Mouse (Mus musculus) induced T-regulatory cell, adult 2 months (primary cell): ENCODE measurements at regions not wholly inside any gene's neighbourhood (a gene's known extent, or its start where the extent isn't known, plus 50 kb on each side); places are given as distances from the start of the nearest gene placed in this dataset.
"Not testable (repeated sequence)": the region's sequence is repeated elsewhere in the genome, so short reads cannot be mapped to it uniquely, and the experiment has no call there.

ENCODE experiments used
- DNase-seq: peaks from one replicate; pipeline ENCODE4 v3.0.0-alpha.2; 2012; ENCODE audit warnings: low read depth

DNA sequence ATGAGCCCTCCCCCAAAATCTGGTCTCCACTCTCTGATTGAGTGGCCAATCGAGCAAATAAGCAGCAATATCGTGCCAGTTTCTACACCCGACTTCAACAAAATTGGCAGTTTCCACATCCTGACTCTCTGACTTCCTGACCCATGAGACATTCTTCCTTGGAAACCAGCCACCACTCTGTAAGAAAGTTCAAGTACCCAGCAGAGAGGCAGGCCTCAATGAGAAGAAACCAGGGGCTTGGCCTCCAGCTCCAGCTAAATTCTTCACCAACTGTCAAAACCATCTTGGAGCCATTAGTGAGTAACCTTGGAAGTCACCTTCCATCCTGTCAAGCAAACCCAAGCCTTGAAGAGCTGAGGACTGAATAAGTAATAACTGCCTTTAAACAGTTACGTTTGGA lies 162.7 kb upstream of the Intu start:
- DNase-seq, result no peak

DNA sequence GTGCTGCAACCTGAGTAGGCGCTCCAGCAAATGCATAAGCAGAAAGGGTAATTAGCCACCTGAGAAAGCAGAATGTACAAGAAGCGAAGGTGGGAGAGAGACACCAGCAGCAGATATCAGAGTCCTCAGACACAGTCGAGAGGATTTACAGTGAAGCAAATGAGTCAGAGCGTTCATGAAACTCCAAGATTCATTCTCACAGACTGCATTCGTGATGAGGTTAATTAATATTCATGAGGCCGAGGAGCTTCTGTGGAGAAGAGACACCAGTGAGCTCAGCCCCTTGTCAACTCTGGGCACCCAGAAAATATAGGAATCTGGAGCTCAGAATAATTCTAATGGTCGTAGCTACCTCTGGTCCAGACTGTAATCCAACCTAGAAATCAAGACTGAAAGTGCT lies 159.7 kb upstream of the Intu start:
- no peak for DNase-seq

DNA sequence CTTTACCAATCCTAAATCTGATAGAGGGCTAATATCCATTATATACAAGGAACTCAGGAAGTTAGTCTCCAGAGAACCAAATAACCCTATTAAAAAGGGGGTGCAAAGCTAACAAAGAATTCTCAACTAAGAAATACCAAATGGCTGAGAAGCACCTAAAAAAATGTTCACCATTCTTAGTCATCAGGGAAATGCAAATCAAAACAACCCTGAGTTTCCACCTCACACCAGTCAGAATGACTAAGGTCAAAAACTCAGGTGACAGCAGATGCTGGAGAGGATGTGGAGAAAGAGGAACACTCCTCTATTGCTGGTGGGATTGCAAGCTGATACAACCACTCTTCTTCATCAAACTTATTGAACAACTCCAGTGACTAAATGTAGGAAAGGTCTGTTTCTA lies 154.9 kb upstream of the Intu start:
- DNase-seq, result not testable (repeated sequence)

DNA sequence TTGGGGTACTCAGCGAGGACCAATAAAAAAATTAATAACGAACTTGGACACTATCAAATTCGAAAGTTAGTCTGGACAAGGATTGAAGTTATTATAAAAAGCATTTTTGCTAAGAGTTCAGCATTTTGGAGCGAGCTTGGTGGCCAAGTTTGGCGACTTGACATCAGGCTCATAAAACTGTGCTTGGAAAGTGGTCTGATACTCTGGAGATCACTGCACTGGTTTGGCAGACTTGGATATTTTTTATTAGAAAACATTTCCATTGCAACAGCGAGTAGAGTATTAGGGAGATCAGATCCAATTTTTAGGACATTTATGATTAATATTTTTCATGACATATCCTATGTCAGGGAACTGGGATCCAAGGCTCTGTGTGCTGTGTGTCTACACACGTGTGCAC lies 153.7 kb upstream of the Intu start:
- no peak for DNase-seq

DNA sequence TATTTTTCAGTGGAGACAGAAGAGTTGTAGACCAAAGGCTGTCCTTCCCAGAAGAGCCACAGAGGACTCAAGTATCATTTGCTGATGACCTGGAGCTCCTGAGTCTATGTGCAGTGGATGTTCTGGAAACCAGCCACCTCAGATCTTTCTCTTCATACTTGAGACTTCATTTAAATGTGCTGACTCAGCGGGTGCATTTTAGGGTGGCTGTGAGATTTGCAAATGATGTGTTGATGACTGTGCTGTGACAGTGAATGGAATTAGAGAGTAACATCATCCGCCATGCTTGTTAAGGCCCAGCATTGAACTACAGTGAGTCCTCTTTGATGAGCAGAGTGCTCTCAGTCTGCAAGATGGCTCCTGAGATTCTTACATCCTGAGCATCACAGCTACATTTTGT lies 152.0 kb upstream of the Intu start:
- no peak for DNase-seq

DNA sequence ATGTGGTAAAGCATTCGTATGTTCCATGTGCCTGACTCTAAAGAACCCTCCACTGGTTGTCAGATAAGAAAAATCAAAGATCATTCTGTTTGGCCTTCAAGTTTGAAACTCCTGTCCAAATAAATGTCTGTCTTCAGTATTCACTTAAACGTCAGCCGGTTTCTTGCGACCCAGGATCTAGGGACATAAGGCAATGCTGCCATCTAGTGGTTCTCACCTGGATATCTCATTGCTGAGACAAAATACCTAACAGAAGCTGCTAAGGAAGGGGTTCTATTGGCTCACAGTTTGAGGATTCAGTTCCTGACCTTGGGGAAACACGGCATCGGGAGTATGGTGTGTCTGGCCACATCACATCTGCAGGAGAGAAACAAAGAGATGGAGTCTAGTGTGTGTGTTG lies 139.5 kb upstream of the Intu start:
- DNase-seq, result peak; percentile 59

DNA sequence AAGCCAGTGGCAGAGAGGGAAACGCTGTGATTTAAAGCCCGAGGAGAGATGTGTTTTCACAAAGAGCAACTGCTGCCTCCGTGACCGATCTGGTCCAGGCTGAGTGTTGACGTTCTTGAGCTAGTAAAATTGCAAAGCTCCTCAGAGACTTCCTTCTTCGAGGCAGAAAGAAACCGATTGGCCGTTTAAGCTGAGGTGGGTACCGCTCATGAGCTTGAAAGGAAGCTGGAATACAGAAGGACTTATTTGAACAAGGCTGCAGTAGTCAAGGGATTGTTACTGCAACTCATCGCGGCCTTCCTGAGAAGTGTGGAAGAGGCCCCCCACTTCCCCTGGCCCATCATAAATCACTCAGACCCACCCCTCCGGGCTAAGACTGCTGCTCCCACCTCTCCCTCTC lies 132.9 kb upstream of the Intu start:
- DNase-seq, result no peak

DNA sequence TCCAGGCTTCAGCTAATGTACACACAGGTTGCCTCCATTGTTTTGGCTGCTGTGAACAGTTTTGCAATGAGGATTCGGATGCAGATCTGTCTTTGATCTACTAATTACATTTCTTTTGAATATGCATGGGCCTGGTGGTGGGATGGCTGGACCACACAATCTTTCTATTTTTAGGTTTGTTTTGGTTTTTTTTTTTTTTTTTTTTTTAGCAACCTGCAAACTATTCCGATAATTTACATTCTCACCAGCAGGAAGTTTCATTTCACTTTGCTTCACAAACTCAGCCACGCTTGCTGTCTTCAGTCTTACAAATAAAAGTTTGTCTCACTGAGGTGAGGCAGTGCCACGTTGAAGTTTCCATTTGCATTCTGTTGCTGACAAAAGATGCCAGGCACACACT lies 127.7 kb upstream of the Intu start:
- no peak for DNase-seq

DNA sequence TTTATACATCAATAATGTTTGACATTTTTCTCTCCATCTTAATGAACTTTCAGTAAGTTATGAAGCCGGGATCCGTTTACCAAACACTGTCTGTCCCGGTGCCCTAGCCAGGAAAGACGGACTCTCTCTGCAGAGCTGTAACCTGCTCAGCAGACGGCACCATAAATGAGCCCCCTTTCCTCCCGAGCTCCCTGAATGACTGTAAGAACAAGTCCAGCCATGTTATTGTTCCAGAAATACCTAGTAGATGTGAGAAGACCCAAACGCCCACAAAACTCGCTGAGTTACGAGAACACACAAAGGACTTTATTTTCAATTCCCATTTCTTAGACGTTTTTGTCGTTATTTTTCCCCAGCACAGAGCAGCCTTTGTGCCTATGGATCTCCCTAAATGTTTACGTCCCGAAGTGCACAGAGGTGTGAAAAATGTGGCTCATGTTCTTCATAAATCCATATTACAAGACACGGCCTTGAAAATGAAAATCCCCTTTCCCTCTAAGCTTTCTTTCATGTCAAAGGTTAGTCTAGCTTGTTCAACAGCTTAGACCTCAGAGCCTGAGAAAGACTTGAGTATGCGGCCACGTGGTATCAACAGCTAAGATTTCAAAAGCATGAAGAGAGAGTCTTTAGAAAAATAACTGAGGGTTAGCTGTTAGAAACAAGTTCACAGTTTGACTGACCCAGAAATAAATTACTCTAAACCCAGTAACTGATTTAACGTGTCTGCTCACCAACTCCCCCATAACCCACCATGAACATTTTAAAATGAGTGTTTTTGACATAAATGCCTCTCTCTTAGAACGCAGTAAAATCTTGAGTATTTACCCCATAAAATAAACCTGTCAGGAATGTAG lies 125.8 kb upstream of the Intu start:
- DNase-seq, result no peak

DNA sequence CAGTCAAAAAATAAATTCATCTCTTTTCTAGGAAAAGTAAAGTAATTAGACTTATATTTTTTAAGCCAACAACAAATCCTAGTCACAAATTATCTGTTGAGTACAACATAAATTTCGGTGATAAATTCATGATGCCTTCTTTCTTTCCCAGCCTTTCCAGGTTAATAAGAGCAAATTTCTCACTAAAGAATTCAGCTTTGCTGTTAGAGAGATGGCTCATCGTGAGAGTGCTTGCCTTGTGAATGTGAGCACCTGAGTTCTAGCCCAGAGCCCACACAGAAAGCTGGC lies 125.2 kb upstream of the Intu start:
- DNase-seq, result no peak

DNA sequence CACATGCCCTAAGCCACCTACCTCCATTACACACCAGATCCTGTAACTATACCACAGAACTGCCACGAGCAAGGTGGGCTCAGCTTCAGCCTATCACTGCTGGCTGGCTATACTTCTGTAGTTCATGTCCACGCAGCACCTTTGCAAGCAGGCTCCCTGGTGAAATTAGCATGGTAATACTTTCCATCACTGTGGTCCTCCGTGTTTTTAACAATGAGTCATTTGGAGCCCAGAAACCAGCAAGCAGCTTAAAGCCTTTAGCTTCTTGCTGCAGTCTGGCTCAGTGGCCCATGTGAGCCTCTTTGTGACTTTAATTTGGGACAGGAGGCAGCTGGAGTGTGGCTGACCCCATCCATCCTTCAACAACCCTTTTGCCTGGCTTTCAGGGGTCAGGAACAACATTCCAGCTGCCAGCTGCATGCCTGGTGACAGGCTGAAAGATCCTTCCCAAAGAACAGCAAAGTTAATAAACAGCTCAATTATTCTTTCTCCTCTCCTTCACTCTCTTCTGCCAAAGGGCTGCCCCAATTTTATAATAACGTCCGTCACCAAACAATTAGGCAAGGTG lies 122.1 kb upstream of the Intu start:
- no peak for DNase-seq

DNA sequence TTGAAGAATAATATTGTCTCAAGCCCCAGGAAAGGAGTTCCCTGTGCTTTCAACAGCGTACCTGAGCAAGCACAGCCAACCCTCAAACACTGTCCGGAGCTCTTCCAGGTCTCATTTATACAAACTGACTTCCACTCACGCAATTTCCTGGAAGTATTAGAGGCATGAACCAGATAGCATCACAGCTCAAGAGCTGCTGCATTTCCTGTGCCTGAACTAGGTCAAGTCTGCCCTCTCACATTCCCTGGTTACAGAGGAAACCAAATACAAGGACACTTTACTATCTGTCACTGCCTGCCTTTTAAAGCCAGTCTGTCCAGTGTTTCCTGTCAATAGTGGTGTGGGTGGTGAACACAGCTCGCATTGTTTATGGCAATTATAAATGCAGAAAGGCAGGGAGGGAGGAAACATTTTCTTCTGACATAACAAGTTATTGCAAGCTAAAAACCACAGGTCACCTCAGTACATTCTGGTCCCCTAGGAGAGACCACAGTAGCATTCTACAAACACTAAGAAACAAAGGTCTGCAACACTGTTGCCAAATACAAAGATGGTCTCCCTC lies 120.3 kb upstream of the Intu start:
- no peak for DNase-seq

DNA sequence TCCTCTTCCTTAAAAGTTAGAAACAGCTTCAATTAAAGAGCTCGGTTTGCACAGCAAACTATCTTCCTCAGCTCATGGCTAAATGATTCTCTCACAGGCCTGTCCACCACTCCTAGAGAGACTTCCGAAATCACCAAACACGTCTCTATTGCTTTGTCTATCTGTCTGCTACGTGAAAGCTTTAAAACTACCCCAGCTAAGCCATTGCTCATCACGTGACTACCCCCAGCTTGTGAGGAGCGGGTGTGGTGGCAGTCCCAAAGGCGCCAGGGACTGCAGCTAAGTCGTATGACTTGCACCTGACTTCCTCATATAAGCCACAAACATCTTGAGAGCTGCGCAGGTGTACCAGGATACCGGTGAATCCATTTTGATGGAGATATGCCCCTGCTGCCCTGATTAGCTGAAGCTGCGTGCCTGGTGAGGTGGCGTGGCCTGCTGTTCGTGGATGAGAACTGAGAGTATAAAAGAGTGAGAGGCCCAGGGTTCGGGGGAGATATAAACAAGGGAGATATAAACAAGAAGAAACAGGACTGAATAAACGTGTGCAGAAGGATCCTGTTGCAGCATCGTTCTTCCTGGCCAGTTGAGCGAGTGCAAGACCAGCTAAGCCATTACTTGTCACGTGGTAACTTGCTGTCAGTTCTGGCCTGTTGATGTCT lies 105.8 kb upstream of the Intu start:
- DNase-seq, result not testable (repeated sequence)

DNA sequence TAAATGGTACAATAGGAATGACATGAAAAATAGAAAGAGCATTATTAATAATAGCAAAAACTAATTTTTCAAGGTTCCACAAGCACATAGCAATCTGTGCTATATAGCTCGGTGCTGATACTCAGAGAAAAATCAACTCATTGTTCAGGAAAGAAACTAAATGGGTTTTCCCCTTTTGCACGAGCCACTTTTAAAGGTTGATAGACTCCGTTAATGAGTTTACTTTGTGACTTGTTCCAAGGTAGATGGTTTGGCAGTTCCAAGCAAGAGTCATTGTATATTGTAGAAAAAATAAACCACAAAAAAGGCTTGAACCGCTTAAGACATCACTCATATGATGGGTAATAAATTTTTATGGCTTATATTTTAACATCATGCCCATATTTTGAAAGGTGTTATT lies 105.0 kb upstream of the Intu start:
- no peak for DNase-seq

DNA sequence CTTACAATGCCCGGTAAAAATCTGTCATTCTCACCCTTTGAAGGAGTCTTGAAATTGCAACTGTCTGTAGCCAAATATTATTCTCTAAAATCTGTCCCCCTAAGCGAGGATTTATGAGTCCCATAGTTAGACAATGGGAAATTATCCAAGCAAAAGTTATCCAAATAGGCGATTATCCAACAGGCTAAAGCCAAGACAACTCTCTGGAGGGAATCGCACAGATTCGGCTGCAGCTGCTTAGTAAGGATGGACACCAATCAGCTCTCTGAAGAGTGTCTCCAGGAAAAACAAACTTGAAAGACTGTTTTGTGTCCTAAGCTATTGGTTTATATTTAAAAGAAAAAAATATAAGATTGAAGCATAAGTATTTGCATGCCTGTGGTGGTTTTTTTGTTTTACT lies 103.1 kb upstream of the Intu start:
- no peak for DNase-seq

DNA sequence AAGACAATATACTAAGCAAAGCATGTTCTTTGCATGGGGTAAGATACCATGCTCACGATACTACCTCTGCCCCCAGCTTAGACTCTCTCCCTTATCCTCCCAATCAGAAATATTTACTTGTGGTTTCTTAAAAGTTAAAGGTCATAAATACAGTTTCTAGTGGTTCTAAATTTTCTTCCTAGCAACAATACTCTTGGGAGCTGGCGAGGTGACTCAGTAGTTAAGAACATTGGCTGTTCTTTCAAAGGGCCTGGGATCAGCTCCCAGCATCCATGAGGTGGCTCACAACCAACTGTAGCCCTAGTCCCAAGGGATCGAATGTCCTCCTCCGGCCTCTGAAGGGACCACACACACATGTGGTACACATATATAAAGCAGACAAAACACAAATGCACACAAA lies 92.8 kb upstream of the Intu start:
- no peak for DNase-seq

DNA sequence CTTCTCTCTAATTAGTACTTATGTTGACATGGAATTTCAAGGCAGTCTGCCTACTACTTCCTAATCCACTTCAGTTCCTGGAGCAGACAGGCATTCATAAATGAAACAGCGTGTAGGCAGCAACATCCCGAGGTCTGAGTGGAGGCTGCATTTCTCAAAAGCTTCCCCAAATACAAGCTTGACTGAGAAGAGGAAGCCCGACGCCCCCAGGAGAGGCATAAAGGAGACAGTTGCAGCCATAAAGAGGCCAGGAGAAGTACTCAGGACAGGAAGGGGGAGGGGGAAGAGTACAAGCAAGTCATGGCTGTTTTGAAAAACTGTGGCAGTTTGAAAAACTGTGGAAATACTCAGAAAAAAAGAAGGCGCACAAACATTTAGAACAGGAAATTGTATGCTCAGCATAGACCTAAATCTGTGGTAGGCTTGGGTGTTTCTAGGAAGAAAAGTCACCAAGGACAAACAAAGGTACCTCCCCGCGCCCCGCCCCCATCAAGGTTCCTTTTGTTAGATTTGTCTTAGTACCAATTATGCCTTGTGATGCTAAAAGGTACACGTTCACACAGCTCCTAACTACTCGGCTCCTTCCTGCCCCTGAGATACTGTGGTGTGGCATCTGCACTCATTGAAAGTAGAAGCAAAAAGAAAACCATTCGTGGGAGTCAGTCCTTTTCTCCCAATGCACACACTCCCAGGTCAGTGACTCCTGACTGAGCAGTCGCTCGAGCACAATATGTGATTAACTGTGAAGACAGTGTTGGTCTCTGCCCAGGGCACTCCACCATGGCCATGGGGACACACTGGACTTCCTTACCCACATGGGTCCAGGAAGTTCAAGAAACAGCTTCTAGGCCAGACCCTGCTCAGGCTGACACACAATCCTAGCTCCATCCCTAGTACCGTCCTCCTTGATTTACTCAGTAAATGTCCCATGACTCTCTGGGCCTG lies 89.7 kb upstream of the Intu start:
- no peak for DNase-seq

DNA sequence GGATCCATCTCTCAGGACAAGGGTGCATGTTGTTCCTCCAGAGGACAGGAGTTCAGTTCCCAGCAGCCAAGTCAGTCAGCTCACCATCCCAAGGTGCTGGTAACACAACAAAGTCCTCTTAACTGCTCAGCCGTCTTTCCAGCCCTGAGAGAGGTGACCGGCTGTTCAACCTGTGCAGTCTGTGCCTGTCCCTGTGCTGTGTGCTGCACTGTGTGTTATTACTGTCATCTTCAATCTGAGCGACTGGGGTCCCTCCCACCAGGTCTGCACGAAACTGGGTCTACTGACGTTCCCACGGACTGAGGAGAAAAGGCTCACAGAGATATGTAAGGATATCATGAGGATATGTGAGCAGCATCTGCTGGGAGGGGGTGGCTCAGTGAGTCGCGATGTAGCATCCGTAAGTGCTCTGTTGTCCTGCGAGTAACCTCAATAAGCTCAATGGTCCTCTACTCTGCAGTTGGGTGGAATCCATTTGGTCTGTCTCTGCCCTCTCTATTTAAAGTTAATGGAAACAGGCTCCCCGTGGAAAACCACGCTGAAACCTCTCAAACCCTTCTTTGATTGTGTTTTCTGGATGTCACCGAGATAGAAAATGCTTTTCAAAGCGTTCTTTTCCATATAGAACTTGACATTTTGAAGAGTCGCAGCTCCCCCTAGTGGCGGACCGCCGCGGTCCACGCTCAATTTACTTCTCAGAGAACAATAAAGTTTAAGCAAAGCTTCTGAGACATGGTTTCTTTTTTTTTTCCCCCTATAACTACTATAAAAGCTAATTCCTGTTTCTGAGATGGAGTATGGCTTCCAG lies 87.1 kb upstream of the Intu start:
- peak; percentile 42 for DNase-seq

DNA sequence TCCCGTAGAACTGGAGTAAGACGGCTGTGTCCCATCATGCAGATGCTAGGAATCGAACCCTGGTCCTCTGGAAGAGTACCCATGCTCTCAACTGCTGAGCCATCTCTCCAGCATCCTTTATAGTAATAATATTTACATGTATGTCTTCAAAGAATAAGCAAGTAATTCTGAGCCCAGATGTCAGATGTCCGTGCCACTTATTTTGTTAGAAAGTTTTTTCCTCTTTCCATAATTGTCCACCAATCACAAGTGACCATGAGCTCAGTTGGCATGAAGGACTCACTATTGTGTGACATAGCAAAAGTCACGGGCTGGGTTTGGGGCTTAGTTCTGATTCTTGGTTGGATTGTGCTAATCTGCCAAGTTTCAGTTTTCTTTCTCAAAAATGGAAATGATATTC lies 78.1 kb upstream of the Intu start:
- DNase-seq, result no peak

DNA sequence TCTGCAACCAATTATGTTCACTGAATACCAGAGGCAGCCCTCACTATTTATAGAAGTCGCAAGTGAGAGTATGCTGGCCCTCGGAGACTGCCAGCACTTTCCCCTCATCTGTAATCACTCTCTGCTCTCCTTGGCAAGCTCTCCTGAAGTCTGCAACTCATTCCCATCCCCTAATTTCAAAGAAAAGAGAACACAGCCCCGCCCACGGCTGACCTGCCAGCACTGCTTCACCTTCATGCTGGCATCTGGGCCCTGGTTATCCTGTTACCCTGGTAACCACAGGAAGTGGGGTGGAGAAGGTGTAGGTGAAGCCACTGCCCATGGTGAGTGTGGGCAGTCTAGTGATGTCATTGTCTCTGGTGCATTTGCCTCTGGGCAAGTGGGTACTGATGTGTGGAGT lies 77.5 kb upstream of the Intu start:
- DNase-seq, result no peak

DNA sequence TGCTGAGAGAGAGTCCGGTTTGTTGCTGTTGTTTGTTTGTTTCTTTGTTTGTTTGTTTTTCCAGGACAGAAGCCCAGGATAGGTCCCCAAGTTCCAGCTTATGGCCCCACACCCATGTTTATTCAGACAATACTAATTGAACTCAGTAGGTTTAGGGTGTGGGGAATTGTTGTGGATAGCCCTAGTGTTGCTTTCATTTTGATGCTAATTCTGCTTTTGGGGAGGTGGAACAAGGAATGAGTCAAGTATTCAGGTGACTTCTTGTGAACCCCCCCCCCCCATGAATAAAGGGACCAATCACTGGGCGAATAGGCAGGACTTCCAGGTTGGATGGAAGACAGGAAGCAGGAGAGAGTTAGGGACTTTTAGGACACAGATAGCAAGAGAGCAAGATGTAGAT lies 75.0 kb upstream of the Intu start:
- no peak for DNase-seq
